Mouse (Mus musculus): Measurements from ENCODE around the gene Plekha1. TPM values are rescaled to one million over a fixed set of nuclear protein-coding genes. Genes with fewer than 3 reads are reported as not detected.

Plekha1 gene
- polyA plus RNA-seq, 1 experiment from 2014 or later = 32.2 TPM

DNA sequence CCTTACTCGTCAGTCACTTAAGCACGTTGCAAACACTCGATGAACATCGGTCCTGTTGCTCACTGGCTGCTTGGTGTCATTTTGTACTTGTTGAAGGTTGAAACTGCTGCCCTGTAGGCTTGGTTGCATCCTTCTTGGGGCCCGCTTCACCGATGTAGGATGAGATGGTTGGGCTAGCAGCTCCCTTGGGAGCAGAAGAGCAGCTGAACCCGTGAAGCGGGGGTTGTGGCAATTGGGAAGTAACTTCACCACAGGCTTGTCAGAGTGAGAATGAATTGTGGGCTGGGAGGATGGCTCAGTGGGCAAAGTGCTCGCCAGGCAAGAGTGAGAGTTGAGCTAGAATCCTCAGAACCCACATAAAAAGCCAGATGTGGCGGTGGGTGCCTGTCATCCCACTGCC lies 37.1 kb upstream of the Plekha1 start:
- DNase-seq (ENCODE audit: low spot score) (no peak), ATAC-seq (replicated peaks; ENCODE audit: low FRiP score) (no peak)
- Histone ChIP-seq H3K9ac (ENCODE audit: low read length) (no peak overlapping the region), H3K4me2 (ENCODE audit: low read depth, low read length, severe bottlenecking) (no peak overlapping the region), H3K4me3 (ENCODE audit: low read depth, low read length) (no peak overlapping the region), H3K4me1 (replicated peaks; ENCODE audit: control insufficient read depth, insufficient read depth, low read length) (no peaks in the 10 kb centered on the region), H3K27me3 (ENCODE audit: control insufficient read depth, insufficient read depth, low read length) (peaks cover 7% of the 10 kb centered on the region), H3K36me3 (ENCODE audit: control insufficient read depth, insufficient read depth, low read length) (no peaks in the 10 kb centered on the region), H3K27ac (ENCODE audit: low read depth, low read length) (no peak overlapping the region), H3K9me3 (ENCODE audit: control insufficient read depth, low read length) (no peaks in the 10 kb centered on the region)
- 89% methylated on average over 10 of the region's 10 CpGs for WGBS

DNA sequence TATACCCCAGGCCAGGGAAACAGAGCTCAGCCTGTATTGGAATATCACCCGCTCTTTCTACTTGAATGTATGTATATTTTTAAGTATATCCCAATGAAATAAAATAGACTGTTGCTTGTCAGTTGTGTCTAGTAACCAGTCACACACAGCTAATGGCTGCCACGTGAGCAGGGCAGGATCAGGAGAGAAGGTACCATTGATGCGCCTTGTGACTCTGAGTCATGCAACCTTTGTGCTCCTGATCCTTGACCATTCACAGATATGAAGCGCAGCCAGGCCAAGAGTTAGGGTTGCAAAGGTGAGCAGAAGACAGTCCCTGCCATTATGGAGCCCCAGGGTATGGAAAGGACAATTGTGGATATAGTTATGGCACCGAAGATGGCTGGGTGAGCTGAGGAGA lies 34.0 kb upstream of the Plekha1 start:
- no peaks in the 10 kb centered on the region for H3K9me3 ChIP-seq (ENCODE audit: control insufficient read depth, low read length)
- H3K27me3 ChIP-seq (ENCODE audit: control insufficient read depth, insufficient read depth, low read length) = peaks cover 29% of the 10 kb centered on the region
- H3K27ac ChIP-seq (ENCODE audit: low read depth, low read length) = no peak overlapping the region
- DNase-seq (ENCODE audit: low spot score) (no peak), ATAC-seq (replicated peaks; ENCODE audit: low FRiP score) (no peak)
- peaks cover 11% of the 10 kb centered on the region; the same call in 1 of the 2 replicates for H3K4me1 ChIP-seq (replicated peaks; ENCODE audit: control insufficient read depth, insufficient read depth, low read length)
- no peak overlapping the region for H3K4me3 ChIP-seq (ENCODE audit: low read depth, low read length)
- no peaks in the 10 kb centered on the region for H3K36me3 ChIP-seq (ENCODE audit: control insufficient read depth, insufficient read depth, low read length)
- no peak overlapping the region for H3K9ac ChIP-seq (ENCODE audit: low read length)
- WGBS = 93% methylated on average over 5 of the region's 5 CpGs
- no peak overlapping the region for H3K4me2 ChIP-seq (ENCODE audit: low read depth, low read length, severe bottlenecking)

DNA sequence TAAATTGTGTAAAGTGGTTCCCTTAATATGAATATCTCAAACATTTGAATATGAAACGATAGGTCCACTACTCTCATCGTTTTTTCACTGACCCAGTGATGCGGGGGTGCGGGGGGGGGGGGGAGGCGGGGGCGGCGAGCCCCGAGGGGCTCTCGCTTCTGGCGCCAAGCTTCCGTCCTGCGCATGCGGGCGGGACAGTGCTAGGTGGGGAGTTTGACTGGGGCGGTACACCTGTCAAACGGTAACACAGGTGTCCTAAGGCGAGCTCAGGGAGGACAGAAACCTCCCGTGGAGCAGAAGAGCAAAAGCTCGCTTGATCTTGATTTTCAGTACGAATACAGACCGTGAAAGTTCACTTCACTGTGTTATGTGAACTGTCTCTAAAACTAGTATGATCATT lies 31.3 kb upstream of the Plekha1 start:
- Histone ChIP-seq H3K4me3 (ENCODE audit: low read depth, low read length) (no peak overlapping the region), H3K4me2 (ENCODE audit: low read depth, low read length, severe bottlenecking) (no peak overlapping the region), H3K9ac (ENCODE audit: low read length) (no peak overlapping the region), H3K4me1 (replicated peaks; ENCODE audit: control insufficient read depth, insufficient read depth, low read length) (peaks cover 29% of the 10 kb centered on the region), H3K27ac (ENCODE audit: low read depth, low read length) (no peak overlapping the region), H3K9me3 (ENCODE audit: control insufficient read depth, low read length) (no peaks in the 10 kb centered on the region), H3K27me3 (ENCODE audit: control insufficient read depth, insufficient read depth, low read length) (peaks cover 41% of the 10 kb centered on the region), H3K36me3 (ENCODE audit: control insufficient read depth, insufficient read depth, low read length) (no peaks in the 10 kb centered on the region)
- ATAC-seq (replicated peaks; ENCODE audit: low FRiP score) = peak; percentile 96
- 15% methylated on average over 21 of the region's 21 CpGs for WGBS
- DNase-seq (ENCODE audit: low spot score) = peak; percentile 95

DNA sequence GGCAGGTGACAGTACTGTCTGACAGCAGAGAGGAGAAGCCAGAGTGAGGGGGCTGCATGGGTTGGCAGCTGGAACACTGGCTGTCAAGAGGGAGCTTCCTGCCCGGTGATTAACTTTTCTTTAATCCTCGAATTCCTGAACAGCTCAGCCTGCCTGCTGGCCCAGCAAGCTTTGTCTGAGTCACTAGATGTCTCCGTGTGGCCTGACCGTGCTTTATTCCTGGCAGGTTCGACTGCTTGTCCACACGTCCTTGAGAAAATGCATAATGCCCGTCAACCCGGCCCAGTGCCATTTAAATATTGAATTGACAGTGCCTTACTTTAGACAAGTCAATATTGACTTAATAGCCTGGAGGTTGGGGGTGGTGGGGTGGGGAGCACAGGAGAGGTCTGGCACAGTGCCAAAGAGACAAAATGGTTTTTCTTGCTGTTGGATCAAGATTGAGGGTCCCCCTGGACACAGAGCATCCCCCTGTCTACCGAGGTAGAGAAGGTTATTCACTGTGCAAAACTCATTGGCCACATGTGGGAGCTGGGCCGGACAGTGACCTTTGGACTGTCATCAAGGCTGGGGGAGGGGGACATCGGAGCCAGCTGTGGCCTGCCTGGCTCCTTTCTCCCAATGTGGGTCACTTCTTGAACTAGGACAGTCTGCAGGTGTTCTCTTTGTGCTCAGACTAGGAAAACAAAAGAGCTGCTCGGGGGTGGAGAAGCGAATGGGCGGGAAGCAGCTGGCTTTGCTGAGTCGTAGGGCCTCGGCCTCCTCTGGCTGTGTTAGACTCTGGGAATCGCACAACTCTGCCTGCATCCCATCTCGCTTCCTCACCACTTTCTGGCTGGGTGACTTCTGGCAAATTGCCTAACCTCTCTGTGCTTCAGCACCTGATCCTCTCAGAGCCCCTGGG lies 30.3 kb upstream of the Plekha1 start:
- H3K27ac ChIP-seq (ENCODE audit: low read depth, low read length) = no peak overlapping the region

DNA sequence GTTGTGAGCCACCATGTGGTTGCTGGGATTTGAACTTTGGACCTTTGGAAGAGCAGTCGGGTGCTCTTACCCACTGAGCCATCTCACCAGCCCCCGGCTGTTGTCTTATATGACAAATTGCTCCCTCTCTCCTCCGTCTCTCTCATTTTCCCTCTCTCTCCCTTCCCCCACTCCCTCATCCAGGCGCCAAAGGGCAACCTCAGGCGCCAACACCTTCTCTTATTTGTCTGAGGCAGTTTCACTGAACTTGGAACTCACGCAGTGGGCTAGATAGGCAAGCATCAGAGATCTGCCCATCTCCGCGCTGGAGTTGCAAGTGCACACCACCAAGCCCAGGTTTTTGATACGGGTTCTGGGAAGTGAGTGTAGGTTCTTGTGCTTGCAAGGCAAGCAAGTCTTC lies 29.5 kb upstream of the Plekha1 start:
- Histone ChIP-seq H3K27me3 (ENCODE audit: control insufficient read depth, insufficient read depth, low read length) (peaks cover 47% of the 10 kb centered on the region), H3K4me2 (ENCODE audit: low read depth, low read length, severe bottlenecking) (no peak overlapping the region), H3K27ac (ENCODE audit: low read depth, low read length) (no peak overlapping the region), H3K9me3 (ENCODE audit: control insufficient read depth, low read length) (no peaks in the 10 kb centered on the region), H3K36me3 (ENCODE audit: control insufficient read depth, insufficient read depth, low read length) (no peaks in the 10 kb centered on the region), H3K4me3 (ENCODE audit: low read depth, low read length) (no peak overlapping the region), H3K9ac (ENCODE audit: low read length) (no peak overlapping the region), H3K4me1 (replicated peaks; ENCODE audit: control insufficient read depth, insufficient read depth, low read length) (peaks cover 29% of the 10 kb centered on the region)
- ATAC-seq (replicated peaks; ENCODE audit: low FRiP score) (no peak), DNase-seq (ENCODE audit: low spot score) (no peak)
- WGBS = 72% methylated on average over 9 of the region's 9 CpGs

More for the DNA sequence above, 30.3 kb upstream of the Plekha1 start:
- peaks cover 45% of the 10 kb centered on the region for H3K27me3 ChIP-seq (ENCODE audit: control insufficient read depth, insufficient read depth, low read length)
- no peak overlapping the region for H3K4me3 ChIP-seq (ENCODE audit: low read depth, low read length)
- ATAC-seq (replicated peaks; ENCODE audit: low FRiP score) = no peak
- WGBS = 5% methylated on average over 18 of the region's 18 CpGs
- H3K4me1 ChIP-seq (replicated peaks; ENCODE audit: control insufficient read depth, insufficient read depth, low read length) = peaks cover 29% of the 10 kb centered on the region
- H3K4me2 ChIP-seq (ENCODE audit: low read depth, low read length, severe bottlenecking) = no peak overlapping the region
- H3K36me3 ChIP-seq (ENCODE audit: control insufficient read depth, insufficient read depth, low read length) = no peaks in the 10 kb centered on the region
- DNase-seq (ENCODE audit: low spot score) = peak; percentile 63
- H3K9me3 ChIP-seq (ENCODE audit: control insufficient read depth, low read length) = no peaks in the 10 kb centered on the region
- H3K9ac ChIP-seq (ENCODE audit: low read length) = no peak overlapping the region

DNA sequence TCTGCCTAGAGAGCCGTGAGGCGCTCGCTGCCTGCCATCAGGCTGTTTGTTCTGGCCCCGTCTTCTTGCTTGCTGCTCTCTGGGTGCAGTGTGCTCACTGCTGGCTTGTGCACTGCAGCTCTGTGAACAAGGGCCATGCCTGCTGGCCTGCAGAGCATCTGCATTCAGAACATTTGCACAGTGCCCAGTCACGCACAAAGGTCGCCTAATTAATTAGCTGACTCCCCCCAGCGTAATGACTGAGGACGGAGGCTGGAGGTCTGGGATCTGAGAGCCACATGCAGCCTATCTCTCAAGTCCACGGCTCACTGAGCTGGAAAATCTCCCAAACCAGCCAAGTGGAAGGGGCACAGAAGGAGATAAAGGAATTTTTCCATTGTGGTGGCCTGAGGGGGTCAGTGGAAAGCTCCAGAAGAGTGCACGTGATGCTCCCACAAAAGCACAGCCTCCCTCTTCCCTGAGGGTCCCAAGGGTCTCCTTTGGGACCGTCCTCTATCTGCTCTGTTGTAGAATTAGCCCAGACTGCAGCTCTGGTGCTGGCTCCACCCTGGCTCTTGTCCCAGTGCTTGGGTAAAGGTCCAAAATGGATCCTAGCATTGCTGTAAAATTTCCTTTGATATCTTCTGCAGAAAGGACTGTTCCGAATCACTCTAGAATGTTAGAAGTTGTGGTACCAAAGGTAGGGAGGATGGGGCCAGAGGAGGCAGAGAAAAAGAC lies 27.5 kb upstream of the Plekha1 start:
- H3K27me3 ChIP-seq (ENCODE audit: control insufficient read depth, insufficient read depth, low read length) = peaks cover 43% of the 10 kb centered on the region
- no peak overlapping the region; the same call in 1 of the 2 replicates for H3K9ac ChIP-seq (ENCODE audit: low read length)
- no peak overlapping the region for H3K4me3 ChIP-seq (ENCODE audit: low read depth, low read length)
- peak overlapping the region; percentile 41; the same call in 1 of the 2 replicates for H3K27ac ChIP-seq (ENCODE audit: low read depth, low read length)
- WGBS = 9% methylated on average over 12 of the region's 12 CpGs
- H3K9me3 ChIP-seq (ENCODE audit: control insufficient read depth, low read length) = no peaks in the 10 kb centered on the region
- no peaks in the 10 kb centered on the region for H3K36me3 ChIP-seq (ENCODE audit: control insufficient read depth, insufficient read depth, low read length)
- ATAC-seq (replicated peaks; ENCODE audit: low FRiP score) (peak; percentile 80), DNase-seq (ENCODE audit: low spot score) (peak; percentile 74)
- peaks cover 29% of the 10 kb centered on the region for H3K4me1 ChIP-seq (replicated peaks; ENCODE audit: control insufficient read depth, insufficient read depth, low read length)
- no peak overlapping the region for H3K4me2 ChIP-seq (ENCODE audit: low read depth, low read length, severe bottlenecking)

DNA sequence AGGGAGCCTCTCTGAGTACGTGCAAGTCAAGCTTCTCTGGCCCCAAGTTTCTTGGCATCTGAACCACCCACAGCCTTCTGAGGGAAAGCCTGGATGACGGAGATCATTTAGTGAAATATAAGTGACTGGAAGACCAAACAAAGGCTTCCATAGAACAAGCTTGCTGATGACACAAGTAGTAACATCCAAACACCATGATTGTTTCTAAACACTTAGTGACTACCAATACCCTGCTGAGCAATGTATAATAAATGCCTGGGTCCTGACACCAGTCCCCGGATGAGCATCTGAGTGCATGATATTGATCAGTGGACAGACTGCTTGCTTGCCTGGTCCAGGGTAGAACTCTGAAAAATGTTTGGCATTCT lies 26.9 kb upstream of the Plekha1 start:
- Histone ChIP-seq H3K9me3 (ENCODE audit: control insufficient read depth, low read length) (no peaks in the 10 kb centered on the region), H3K27ac (ENCODE audit: low read depth, low read length) (peak overlapping the region; percentile 41; the same call in 1 of the 2 replicates), H3K4me3 (ENCODE audit: low read depth, low read length) (no peak overlapping the region), H3K4me1 (replicated peaks; ENCODE audit: control insufficient read depth, insufficient read depth, low read length) (peaks cover 29% of the 10 kb centered on the region), H3K27me3 (ENCODE audit: control insufficient read depth, insufficient read depth, low read length) (peaks cover 38% of the 10 kb centered on the region), H3K9ac (ENCODE audit: low read length) (no peak overlapping the region), H3K36me3 (ENCODE audit: control insufficient read depth, insufficient read depth, low read length) (no peaks in the 10 kb centered on the region), H3K4me2 (ENCODE audit: low read depth, low read length, severe bottlenecking) (no peak overlapping the region)
- no peak for DNase-seq (ENCODE audit: low spot score)
- ATAC-seq (replicated peaks; ENCODE audit: low FRiP score) = no peak
- 37% methylated on average over 3 of the region's 3 CpGs for WGBS

DNA sequence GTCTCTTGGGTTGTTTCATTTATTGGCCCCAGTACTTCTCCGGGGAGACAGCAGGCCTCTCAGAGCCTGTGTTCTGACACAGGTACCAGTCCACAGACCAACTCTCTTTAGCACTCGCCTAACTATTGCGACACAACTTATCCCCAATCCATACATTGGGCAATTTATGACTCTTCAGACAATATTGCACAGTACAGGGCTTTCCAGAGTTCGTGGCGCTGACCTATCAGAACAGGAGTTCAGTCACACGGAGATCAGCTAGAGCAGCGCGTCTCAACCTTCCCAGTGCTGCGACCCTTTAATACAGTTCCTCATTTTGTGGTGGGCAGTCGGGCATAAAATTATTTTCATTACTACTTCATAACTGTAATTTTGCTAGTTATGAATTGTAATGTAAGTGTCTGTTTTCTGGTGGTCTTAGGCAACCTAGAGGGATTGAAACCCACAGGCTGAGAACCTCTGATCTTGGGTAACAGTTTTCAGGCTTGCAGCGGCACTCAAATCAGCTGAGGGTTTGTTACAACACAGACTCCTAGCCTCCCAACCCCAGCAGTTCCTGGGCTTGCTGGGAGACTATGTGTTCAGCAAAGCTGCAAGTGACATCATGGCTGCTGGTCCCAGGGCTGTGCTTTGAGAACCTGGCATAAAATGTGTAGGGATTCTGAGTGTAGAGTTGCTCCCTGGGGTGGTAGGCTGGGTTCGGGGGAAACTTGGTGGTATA lies 26.0 kb upstream of the Plekha1 start:
- Histone ChIP-seq H3K4me3 (ENCODE audit: low read depth, low read length) (no peak overlapping the region), H3K27ac (ENCODE audit: low read depth, low read length) (no peak overlapping the region)
- no peak for ATAC-seq (replicated peaks; ENCODE audit: low FRiP score)

More for the DNA sequence above, 26.0 kb upstream of the Plekha1 start:
- Histone ChIP-seq H3K27me3 (ENCODE audit: control insufficient read depth, insufficient read depth, low read length) (peaks cover 31% of the 10 kb centered on the region), H3K9ac (ENCODE audit: low read length) (no peak overlapping the region), H3K4me2 (ENCODE audit: low read depth, low read length, severe bottlenecking) (no peak overlapping the region), H3K9me3 (ENCODE audit: control insufficient read depth, low read length) (no peaks in the 10 kb centered on the region), H3K4me1 (replicated peaks; ENCODE audit: control insufficient read depth, insufficient read depth, low read length) (peaks cover 27% of the 10 kb centered on the region), H3K36me3 (ENCODE audit: control insufficient read depth, insufficient read depth, low read length) (no peaks in the 10 kb centered on the region)
- no peak for DNase-seq (ENCODE audit: low spot score)
- 89% methylated on average over 12 of the region's 12 CpGs for WGBS
